Mouse (Mus musculus): ENCODE data around the gene Cdh13.

DNA sequence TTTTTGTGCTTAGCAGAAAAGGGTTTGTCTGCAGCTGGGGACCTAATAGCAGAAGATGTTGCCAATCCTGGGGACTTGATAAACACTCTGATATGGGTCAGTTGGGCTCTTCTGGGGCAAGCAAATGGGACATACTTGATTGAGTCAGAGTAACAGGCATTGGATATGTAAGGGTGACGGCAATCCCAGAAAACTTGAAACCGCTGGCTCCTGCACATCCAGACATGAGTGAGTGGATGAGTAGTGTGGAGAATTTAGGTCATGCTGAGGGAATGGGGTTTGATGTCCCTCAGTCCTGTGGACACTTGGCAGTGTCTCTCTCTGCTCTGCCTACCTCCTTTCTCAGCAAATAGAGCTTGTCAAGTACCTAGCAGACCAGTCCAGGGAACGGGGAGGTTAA is 121.3 kb downstream of the Cdh13 start:
- TF ChIP-seq GATA1 (IDR thresholded peaks at IDR 0.05; ENCODE audit: low read length) (no peak), TAL1 (IDR thresholded peaks at IDR 0.05; ENCODE audit: low read length) (no peak)

All from erythroblast, embryonic 14.5 days (primary cell).